Mouse (Mus musculus) mesoderm, embryonic 11.5 days (tissue): ENCODE measurements around the gene Napsa.
A peak's percentile ranks its signal among the peaks of the same experiment; 100 is the strongest.

ENCODE experiments used
- DNase-seq: peaks from one replicate; pipeline ENCODE4 v3.0.0-alpha.2; 2012; ENCODE audit warnings: low read depth, low spot score

The Napsa gene

GRCm38 (mm10) chr7:44596051-44596450 is 23.9 kb downstream of the Napsa start:
- DNase-seq: no peak

GRCm38 (mm10) chr7:44596996-44597538 is 24.9 kb downstream of the Napsa start:
- DNase-seq: no peak

GRCm38 (mm10) chr7:44597666-44598065 is 25.5 kb downstream of the Napsa start:
- DNase-seq: no peak

- DNase-seq: no peak
These were observed 26.2 kb downstream of the Napsa start for GRCm38 (mm10) chr7:44598336-44598735.

GRCm38 (mm10) chr7:44600691-44601262 is 28.6 kb downstream of the Napsa start:
- no peak for DNase-seq

GRCm38 (mm10) chr7:44601646-44602045 is 29.5 kb downstream of the Napsa start:
- no peak for DNase-seq

GRCm38 (mm10) chr7:44602443-44602842 is 30.3 kb downstream of the Napsa start:
- no peak for DNase-seq

GRCm38 (mm10) chr7:44603186-44603855 is 31.1 kb downstream of the Napsa start:
- no peak for DNase-seq

GRCm38 (mm10) chr7:44604139-44604606 is 32.0 kb downstream of the Napsa start:
- DNase-seq: peak; percentile 84

GRCm38 (mm10) chr7:44604619-44605018 is 32.4 kb downstream of the Napsa start:
- no peak for DNase-seq

GRCm38 (mm10) chr7:44605436-44605835 is 33.3 kb downstream of the Napsa start:
- no peak for DNase-seq

- no peak for DNase-seq
These were observed 34.2 kb downstream of the Napsa start for GRCm38 (mm10) chr7:44606171-44606901.

GRCm38 (mm10) chr7:44612192-44612591 is 40.0 kb downstream of the Napsa start:
- no peak for DNase-seq

GRCm38 (mm10) chr7:44614041-44614688 is 42.0 kb downstream of the Napsa start:
- no peak for DNase-seq

- DNase-seq: no peak
These were observed 43.1 kb downstream of the Napsa start for GRCm38 (mm10) chr7:44615309-44615708.

- DNase-seq: no peak
These were observed 43.8 kb downstream of the Napsa start for GRCm38 (mm10) chr7:44615987-44616386.

GRCm38 (mm10) chr7:44617059-44617458 is 44.9 kb downstream of the Napsa start:
- DNase-seq: no peak

GRCm38 (mm10) chr7:44623714-44624542 is 51.7 kb downstream of the Napsa start:
- DNase-seq: no peak

- DNase-seq: no peak
These were observed 52.3 kb downstream of the Napsa start for GRCm38 (mm10) chr7:44624543-44624826.

- no peak for DNase-seq
These were observed 52.6 kb downstream of the Napsa start for GRCm38 (mm10) chr7:44624828-44625227.
